Mouse (Mus musculus) thymus, postnatal 0 days (tissue): ENCODE results near the gene Nip7. TPM values are rescaled to one million over a fixed set of nuclear protein-coding genes. Genes with fewer than 3 reads are reported as not detected.
A peak's percentile ranks its signal among the peaks of the same experiment; 100 is the strongest.
"Not testable (repeated sequence)": the region's sequence is repeated elsewhere in the genome, so short reads cannot be mapped to it uniquely, and the experiment has no call there.

Experiments used
- DNase-seq: peaks from one replicate; pipeline ENCODE4 v3.0.0-alpha.2; 2015; ENCODE audit warnings: low spot score
- polyA plus RNA-seq: library from polyadenylated mRNA; unstranded; fragments of >200 nt; fragmentation: Nextera tagmentation; extraction: Ambion mirVana; gene quantifications from 2 replicates; pipeline ENCODE4 v1.2.1, GENCODE M21; 2015

Gene Nip7
- polyA plus RNA-seq, 1 experiment from 2014 or later: 86.6 TPM

- no peak for DNase-seq
These were observed 9.1 kb downstream of the Nip7 start, which contains the start of gene Tmed6 for GRCm38 (mm10) chr8:107065511-107066496. TSS of gene Tmed6 (minus strand) at chr8:107065644.

DNA sequence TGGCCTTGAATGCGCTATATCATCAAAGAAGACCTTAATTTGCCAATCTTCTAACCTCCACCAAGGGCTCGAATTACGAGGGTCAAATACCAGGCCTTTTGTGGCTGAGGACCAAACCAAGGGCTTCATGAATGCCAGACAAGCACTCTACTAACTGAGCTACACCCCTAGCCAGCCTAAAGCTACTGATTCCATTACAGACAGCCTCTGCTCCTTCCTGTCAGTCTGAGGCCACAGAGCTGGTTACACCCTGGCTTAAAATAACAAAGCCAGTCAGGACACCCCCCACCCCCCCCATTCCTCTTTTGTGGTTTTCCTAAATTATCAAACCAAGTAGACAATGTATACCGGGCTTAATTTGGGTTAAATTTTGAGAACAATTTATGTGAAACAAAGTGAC lies 17.0 kb downstream of the Nip7 start:
- no peak for DNase-seq

DNA sequence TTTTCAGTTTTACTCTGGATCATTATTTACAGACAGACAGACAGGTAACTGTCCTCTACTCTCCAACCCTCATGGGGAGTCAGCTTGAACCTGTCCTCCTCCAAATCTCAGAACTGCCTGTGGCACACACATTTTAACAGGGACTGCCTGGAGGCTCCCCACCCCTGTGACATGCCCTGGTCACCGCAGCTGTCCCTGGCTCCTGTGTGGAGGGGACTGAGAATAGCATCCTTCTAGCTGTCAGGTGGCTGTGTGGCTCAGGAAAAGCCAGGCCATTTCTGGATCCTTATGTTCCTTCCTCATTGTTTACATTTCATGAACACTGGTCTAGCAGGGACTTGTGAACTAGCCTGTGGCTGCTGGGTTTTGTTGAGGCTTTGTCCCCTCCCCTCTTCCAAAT lies 17.5 kb downstream of the Nip7 start:
- DNase-seq: no peak

DNA sequence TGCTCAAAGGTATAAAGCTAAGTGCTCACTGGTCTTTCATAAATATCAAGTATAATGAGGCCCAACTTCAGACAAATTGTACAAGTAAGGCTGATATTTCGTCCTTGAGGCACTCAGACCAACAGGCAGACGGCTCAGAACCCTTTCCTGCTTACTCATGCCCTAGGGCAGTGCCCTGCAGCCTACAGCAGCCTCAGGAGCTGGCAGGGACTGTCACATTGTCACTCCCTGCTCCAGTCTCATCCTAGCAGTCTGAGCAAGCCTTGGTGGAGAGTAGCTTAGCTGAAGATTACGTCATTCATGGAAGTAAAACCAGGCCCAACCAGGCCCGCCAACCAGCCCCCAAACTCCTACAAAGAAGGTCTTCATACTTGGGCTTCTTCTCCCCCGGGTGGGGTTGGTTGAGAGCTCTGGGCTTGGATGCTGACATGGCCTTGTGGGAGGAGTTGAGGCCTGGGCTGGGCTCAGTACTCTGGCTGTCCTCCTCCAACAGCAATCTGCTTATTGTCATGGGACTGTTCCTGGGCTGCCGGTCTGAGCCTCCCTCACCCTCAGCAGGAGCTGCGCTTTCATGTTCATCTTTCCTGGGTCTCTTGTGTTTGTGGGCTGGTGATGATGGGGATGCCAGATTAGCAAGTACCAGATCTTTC lies 19.7 kb downstream of the Nip7 start:
- DNase-seq: no peak

DNA sequence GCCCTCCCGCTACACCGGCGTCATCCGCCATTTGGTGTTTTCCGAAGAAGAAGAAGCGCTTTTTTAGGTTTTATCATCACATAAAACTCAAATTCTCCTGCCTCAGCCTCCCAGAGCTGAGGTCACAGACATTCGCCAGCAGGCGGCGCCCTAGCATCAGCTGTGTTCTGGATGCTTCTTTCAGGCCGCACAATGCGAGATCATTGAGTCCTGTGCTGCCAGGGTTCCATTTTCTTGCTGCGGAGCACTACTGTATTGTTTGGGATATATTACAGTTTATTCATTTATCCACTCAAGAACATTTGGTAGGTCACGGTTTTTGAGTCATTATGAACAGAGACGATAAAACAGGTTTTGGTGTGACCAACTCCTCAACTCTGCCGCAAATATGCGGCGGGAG lies 28.7 kb downstream of the Nip7 start:
- peak; percentile 24 for DNase-seq

- DNase-seq: no peak
These were observed 29.3 kb downstream of the Nip7 start for GRCm38 (mm10) chr8:107086018-107086417.

GRCm38 (mm10) chr8:107088526-107089063 lies 31.9 kb downstream of the Nip7 start:
- no peak for DNase-seq

DNA sequence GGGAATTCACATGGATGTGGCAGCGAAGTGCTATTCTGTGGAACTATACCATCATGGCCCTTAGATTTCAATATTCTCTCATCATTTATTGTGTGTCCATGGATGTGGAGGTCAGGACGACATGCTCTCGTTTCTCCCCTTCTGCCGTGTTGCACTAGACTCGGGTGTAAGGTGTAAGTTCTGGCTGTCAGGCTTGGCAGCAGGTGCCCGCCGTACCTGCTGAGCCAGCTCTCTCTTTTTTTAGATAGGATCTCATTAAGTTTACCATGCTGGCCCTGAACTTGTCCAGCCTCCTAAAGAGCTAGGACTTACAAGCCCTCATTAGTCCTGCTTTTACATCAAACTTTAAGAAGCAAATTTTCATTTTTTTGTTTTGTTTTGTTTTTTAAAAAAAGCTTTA lies 33.9 kb downstream of the Nip7 start:
- DNase-seq: no peak

GRCm38 (mm10) chr8:107095717-107096365 lies 39.2 kb downstream of the Nip7 start:
- DNase-seq: peak; percentile 65

GRCm38 (mm10) chr8:107096366-107097036 lies 39.8 kb downstream of the Nip7 start, which contains the start of gene Terf2:
TSS of gene Terf2 (minus strand) at chr8:107096547.
- DNase-seq: peak; percentile 95

DNA sequence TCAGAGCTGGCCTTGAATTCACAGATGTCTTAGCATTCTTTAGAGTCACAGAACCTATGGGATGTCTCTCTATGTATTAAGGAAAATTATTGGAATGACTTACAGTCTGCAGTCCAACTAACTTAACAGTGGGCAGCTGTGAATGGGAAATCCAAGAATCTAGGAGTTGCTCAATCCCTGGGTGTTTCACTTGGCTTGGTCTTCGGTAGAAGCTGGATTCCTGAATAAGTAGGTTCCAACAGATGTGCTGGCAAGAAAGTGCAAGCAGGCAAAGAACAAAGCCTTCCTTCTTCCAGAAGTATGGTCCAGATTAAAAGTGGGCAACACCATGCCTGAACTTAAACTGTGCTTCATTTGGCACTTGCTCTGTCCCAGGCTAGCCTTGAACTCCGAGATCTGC lies 44.0 kb downstream of the Nip7 start:
- DNase-seq: no peak

GRCm38 (mm10) chr8:107104547-107104946 lies 47.9 kb downstream of the Nip7 start:
- DNase-seq: peak; percentile 74

DNA sequence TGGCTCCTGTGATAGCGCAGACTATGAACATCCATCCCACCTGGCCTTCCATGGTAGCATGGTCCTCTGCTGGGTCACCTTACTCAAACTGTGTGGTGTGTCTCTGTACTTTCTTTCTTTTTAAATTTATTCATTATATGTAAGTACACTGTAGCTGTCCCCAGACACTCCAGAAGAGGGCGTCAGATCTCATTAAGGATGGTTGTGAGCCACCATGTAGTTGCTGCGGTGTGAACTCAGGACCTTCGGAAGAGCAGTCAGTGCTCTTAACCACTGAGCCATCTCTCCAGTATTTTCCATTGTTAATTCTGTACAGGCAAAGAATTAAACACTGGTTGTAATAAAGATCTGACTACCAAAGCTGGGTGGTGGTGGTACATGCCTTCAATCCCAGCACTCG lies 51.4 kb downstream of the Nip7 start:
- DNase-seq: not testable (repeated sequence)

GRCm38 (mm10) chr8:107108978-107109720 lies 52.5 kb downstream of the Nip7 start:
- no peak for DNase-seq

GRCm38 (mm10) chr8:107109816-107110435 lies 53.2 kb downstream of the Nip7 start:
- no peak for DNase-seq
